Mouse (Mus musculus) layer of hippocampus, adult 6 months (tissue): ENCODE data around the gene Mapkap1. TPM values are rescaled to one million over a fixed set of nuclear protein-coding genes. Genes with fewer than 3 reads are reported as not detected.

Experiments
- long read RNA-seq, 2 experiments: library from polyadenylated mRNA; unstranded; transcript quantifications; one replicate each; pipeline ENCODE4 v2.0.0; 2019 to 2020
- polyA plus RNA-seq: library from polyadenylated mRNA; unstranded; fragments of <200 nt; fragmentation: Nextera tagmentation; gene quantifications from 2 replicates; pipeline ENCODE4 v1.2.3, GENCODE M21; 2021

Mapkap1 gene
- 43.8 and 46.7 TPM in 2 replicates for polyA plus RNA-seq
- long read RNA-seq, experiment 1, transcript Mapkap1-209 (12 exons, 3,111 nt), result major isoform, 17 of 84 reads
- long read RNA-seq, experiment 1, partial matches to known transcripts, result 30 of 84 reads
- long read RNA-seq, experiment 1, other reads (novel, unspliced or antisense), result 35 of 84 reads
- long read RNA-seq, experiment 2, transcript Mapkap1-209 (12 exons, 3,111 nt), result major isoform, 148 of 423 reads
- long read RNA-seq, experiment 2, transcript Mapkap1-204 (11 exons, 1,630 nt), result minor isoform, 11 of 423 reads
- long read RNA-seq, experiment 2, partial matches to known transcripts, result 19 of 423 reads
- long read RNA-seq, experiment 2, other reads (novel, unspliced or antisense), result 243 of 423 reads

GRCm38 (mm10) chr2:34406601-34407464, at the start of gene Mapkap1:
Gene Mapkap1 (plus strand): TSS chr2:34406771.

DNA sequence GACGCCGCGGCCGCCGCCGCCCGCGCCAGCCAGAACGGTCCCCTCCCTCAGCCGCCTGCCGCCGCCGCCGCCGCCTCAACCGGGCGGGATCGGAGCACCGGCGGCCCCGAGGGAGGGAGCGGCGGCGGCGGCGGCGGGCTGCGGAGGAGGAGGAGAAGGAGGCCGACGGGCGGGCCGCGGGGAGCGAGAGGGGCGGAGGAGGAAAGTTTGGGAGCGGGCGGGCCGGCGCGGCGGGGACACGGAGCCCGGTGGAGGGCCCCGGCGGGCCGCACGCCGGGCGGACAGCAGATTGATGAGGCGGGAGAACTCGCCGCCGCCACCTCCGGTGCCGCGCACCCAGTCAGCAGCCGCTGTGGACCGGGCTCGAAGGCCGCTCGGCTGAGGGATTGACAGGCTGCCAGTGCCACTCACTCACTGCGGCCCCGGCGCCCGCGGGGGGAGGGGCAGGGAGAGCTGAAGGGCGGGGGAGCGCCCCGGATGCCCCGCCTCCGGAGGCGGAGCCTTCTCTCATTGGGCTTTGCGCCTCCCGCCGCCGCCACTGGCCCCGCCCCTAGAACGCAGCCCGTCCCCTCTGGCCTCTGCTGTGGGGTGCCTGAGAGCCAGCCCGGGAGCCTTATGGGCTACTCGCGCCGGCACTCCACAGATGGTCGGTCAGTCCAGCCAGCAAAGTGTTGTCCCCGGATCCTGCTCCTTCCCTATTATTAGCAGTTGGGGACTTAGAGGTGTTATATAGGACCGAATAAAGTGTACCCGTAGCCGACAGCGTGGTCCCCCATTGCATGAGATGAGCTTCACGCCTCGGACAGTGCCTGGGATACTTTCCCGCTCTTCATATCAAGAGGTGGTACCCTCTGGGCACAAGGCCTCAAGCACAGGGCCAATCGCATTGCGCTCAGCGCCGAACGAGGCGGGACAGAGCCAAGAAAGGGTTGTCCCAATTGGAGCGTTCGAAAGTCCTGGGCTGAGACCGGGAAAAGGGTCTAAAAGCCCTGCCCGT, 34.0 kb upstream of the Mapkap1 start, which contains the start of gene Pbx3:
Gene Pbx3, minus strand, starts transcription at position 838 of the 997 bp plus-strand sequence.

Other genes with a start within 250 kb of the Mapkap1 start
- 2.2 and 2.3 TPM in 2 replicates for gene Pbx3, start 33.6 kb upstream of the Mapkap1 start, polyA plus RNA-seq